Mouse (Mus musculus): ENCODE measurements around the gene Mogat2. TPM values are rescaled to one million over a fixed set of nuclear protein-coding genes. Genes with fewer than 3 reads are reported as not detected.

Gene Mogat2
- total RNA-seq (2014; rRNA removed) (0.24 and 0.31 TPM in 2 replicates), polyA plus RNA-seq (2015; fragmentation: Nextera tagmentation; extraction: Ambion mirVana) (0.18 and 0.23 TPM in 2 replicates)

GRCm38 (mm10) chr7:99238417-99238816 lies at the start of gene Mogat2:
Gene Mogat2 (minus strand): TSS chr7:99238619.
- peak within 1 kb of the TSS; percentile 8; the same call in 1 of the 2 replicates for H3K4me2 ChIP-seq (ENCODE audit: low read depth)
- WGBS = 15% methylated on average over 13 of the region's 13 CpGs
- no peak for DNase-seq
- no peak within 1 kb of the TSS for H3K4me3 ChIP-seq (ENCODE audit: low read depth, low read length)
- H3K27ac ChIP-seq (ENCODE audit: low read depth, low read length) = no peak within 1 kb of the TSS
- ATAC-seq = no peak
- peaks cover 7% of the 10 kb centered on the region; the same call in 1 of the 2 replicates for H3K27me3 ChIP-seq (ENCODE audit: insufficient read depth, low read length)
- H3K36me3 ChIP-seq (ENCODE audit: insufficient read depth) = no peaks in the 10 kb centered on the region
- TF ChIP-seq CTCF (IDR thresholded peaks at IDR 0.05; ENCODE audit: low read depth) = no peak
- no peak within 1 kb of the TSS for H3K9ac ChIP-seq
- no peaks in the 10 kb centered on the region for H3K9me3 ChIP-seq (ENCODE audit: low read length)
- no peaks in the 10 kb centered on the region for H3K4me1 ChIP-seq (ENCODE audit: insufficient read depth)

GRCm38 (mm10) chr7:99287287-99287686 lies 48.9 kb upstream of the Mogat2 start:
- Histone ChIP-seq H3K27ac (ENCODE audit: low read depth, low read length) (peak overlapping the region; percentile 67), H3K4me2 (ENCODE audit: low read depth) (no peak overlapping the region), H3K4me1 (ENCODE audit: insufficient read depth) (peaks cover 7% of the 10 kb centered on the region; the same call in 1 of the 2 replicates), H3K36me3 (ENCODE audit: insufficient read depth) (peaks cover 6% of the 10 kb centered on the region; the same call in 1 of the 2 replicates), H3K9me3 (ENCODE audit: low read length) (no peaks in the 10 kb centered on the region), H3K4me3 (ENCODE audit: low read depth, low read length) (no peak overlapping the region), H3K27me3 (ENCODE audit: insufficient read depth, low read length) (no peaks in the 10 kb centered on the region), H3K9ac (no peak overlapping the region)
- TF ChIP-seq CTCF (IDR thresholded peaks at IDR 0.05; ENCODE audit: low read depth) = no peak
- ATAC-seq = peak; percentile 97
- peak; percentile 85 for DNase-seq
- WGBS = 5% methylated on average over 3 of the region's 3 CpGs

- DNase-seq = no peak
Measured at GRCm38 (mm10) chr7:99279586-99279985, 41.2 kb upstream of the Mogat2 start.

GRCm38 (mm10) chr7:99278309-99278708 lies 39.9 kb upstream of the Mogat2 start:
- Histone ChIP-seq H3K36me3 (ENCODE audit: insufficient read depth) (peaks cover 4% of the 10 kb centered on the region; the same call in 1 of the 2 replicates), H3K4me1 (ENCODE audit: insufficient read depth) (peaks cover 12% of the 10 kb centered on the region; the same call in 1 of the 2 replicates), H3K27ac (ENCODE audit: low read depth, low read length) (no peak overlapping the region), H3K9me3 (ENCODE audit: low read length) (no peaks in the 10 kb centered on the region), H3K9ac (no peak overlapping the region), H3K4me2 (ENCODE audit: low read depth) (no peak overlapping the region), H3K27me3 (ENCODE audit: insufficient read depth, low read length) (no peaks in the 10 kb centered on the region), H3K4me3 (ENCODE audit: low read depth, low read length) (no peak overlapping the region)
- TF ChIP-seq CTCF (IDR thresholded peaks at IDR 0.05; ENCODE audit: low read depth) = no peak
- DNase-seq (no peak), ATAC-seq (no peak)
- WGBS = 86% methylated on average over 8 of the region's 8 CpGs

More at GRCm38 (mm10) chr7:99279586-99279985, 41.2 kb upstream of the Mogat2 start:
- ATAC-seq = no peak
- Histone ChIP-seq H3K27ac (ENCODE audit: low read depth, low read length) (no peak overlapping the region), H3K4me3 (ENCODE audit: low read depth, low read length) (no peak overlapping the region), H3K4me1 (ENCODE audit: insufficient read depth) (peaks cover 3% of the 10 kb centered on the region; the same call in 1 of the 2 replicates), H3K9me3 (ENCODE audit: low read length) (no peaks in the 10 kb centered on the region), H3K36me3 (ENCODE audit: insufficient read depth) (0 out of 2 replicates have a peak, but pooled peaks cover 4% of the 10 kb centered on the region), H3K9ac (no peak overlapping the region), H3K27me3 (ENCODE audit: insufficient read depth, low read length) (no peaks in the 10 kb centered on the region), H3K4me2 (ENCODE audit: low read depth) (no peak overlapping the region)
- no peak for TF ChIP-seq CTCF (IDR thresholded peaks at IDR 0.05; ENCODE audit: low read depth)
- WGBS = 29% methylated on average over 8 of the region's 8 CpGs

GRCm38 (mm10) chr7:99276679-99277078 lies 38.3 kb upstream of the Mogat2 start:
- Histone ChIP-seq H3K9me3 (ENCODE audit: low read length) (no peaks in the 10 kb centered on the region), H3K36me3 (ENCODE audit: insufficient read depth) (peaks cover 4% of the 10 kb centered on the region; the same call in 1 of the 2 replicates), H3K4me2 (ENCODE audit: low read depth) (no peak overlapping the region), H3K4me1 (ENCODE audit: insufficient read depth) (peaks cover 15% of the 10 kb centered on the region), H3K9ac (no peak overlapping the region), H3K27me3 (ENCODE audit: insufficient read depth, low read length) (no peaks in the 10 kb centered on the region), H3K27ac (ENCODE audit: low read depth, low read length) (no peak overlapping the region), H3K4me3 (ENCODE audit: low read depth, low read length) (no peak overlapping the region)
- 95% methylated on average over 1 of the region's 1 CpGs for WGBS
- DNase-seq (no peak), ATAC-seq (no peak)
- no peak for TF ChIP-seq CTCF (IDR thresholded peaks at IDR 0.05; ENCODE audit: low read depth)

GRCm38 (mm10) chr7:99275131-99275530 lies 36.7 kb upstream of the Mogat2 start:
- Histone ChIP-seq H3K9ac (0 out of 2 replicates have a peak overlapping the region, but pooled peaks have one; percentile 18), H3K4me1 (ENCODE audit: insufficient read depth) (peaks cover 29% of the 10 kb centered on the region), H3K36me3 (ENCODE audit: insufficient read depth) (peaks cover 4% of the 10 kb centered on the region; the same call in 1 of the 2 replicates), H3K9me3 (ENCODE audit: low read length) (no peaks in the 10 kb centered on the region), H3K4me2 (ENCODE audit: low read depth) (peak overlapping the region; percentile 13; the same call in 1 of the 2 replicates), H3K27ac (ENCODE audit: low read depth, low read length) (no peak overlapping the region), H3K4me3 (ENCODE audit: low read depth, low read length) (no peak overlapping the region), H3K27me3 (ENCODE audit: insufficient read depth, low read length) (no peaks in the 10 kb centered on the region)
- DNase-seq = peak; percentile 67
- 19% methylated on average over 6 of the region's 6 CpGs for WGBS
- ATAC-seq = peak; percentile 82
- no peak for TF ChIP-seq CTCF (IDR thresholded peaks at IDR 0.05; ENCODE audit: low read depth)

GRCm38 (mm10) chr7:99271630-99272029 lies 33.2 kb upstream of the Mogat2 start:
- DNase-seq (no peak), ATAC-seq (no peak)
- H3K27me3 ChIP-seq (ENCODE audit: insufficient read depth, low read length) = no peaks in the 10 kb centered on the region
- TF ChIP-seq CTCF (IDR thresholded peaks at IDR 0.05; ENCODE audit: low read depth) = no peak
- H3K9me3 ChIP-seq (ENCODE audit: low read length) = no peaks in the 10 kb centered on the region
- no peak overlapping the region for H3K27ac ChIP-seq (ENCODE audit: low read depth, low read length)
- peak overlapping the region; percentile 90 for H3K4me2 ChIP-seq (ENCODE audit: low read depth)
- 46% methylated on average over 9 of the region's 9 CpGs for WGBS
- H3K4me3 ChIP-seq (ENCODE audit: low read depth, low read length) = peak overlapping the region; percentile 63
- peaks cover 36% of the 10 kb centered on the region for H3K4me1 ChIP-seq (ENCODE audit: insufficient read depth)
- H3K36me3 ChIP-seq (ENCODE audit: insufficient read depth) = peaks cover under 1% of the 10 kb centered on the region; the same call in 1 of the 2 replicates
- H3K9ac ChIP-seq = peak overlapping the region; percentile 14; the same call in 1 of the 2 replicates
